Mouse (Mus musculus): ENCODE results near the gene Camsap3. TPM values are rescaled to one million over a fixed set of nuclear protein-coding genes. Genes with fewer than 3 reads are reported as not detected.

Camsap3 gene
- total and polyA plus RNA-seq, 3 experiments, result 0.62 to 5.1 TPM; not detected in 1

DNA sequence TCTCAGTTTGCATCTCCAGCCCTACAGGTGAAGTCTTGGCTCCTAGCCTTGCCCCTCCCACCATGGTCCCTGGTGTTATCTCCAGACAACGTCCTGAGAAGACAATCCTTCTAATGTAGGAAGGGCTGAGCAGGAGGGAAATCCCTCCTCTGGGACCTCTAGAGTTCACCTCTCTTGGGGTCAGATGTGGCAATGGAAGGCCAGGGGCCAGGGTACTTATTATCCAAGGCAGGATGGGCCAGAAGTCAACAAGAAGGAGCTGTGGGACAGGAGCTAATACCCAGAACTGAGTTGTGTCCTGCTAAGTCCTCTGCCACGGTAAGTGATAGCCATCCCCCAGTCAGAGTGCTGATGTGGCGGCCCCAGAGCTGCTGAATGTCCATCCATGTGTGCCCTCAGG, 68.4 kb downstream of the Camsap3 start, which contains the start of gene Retn:
TSS of gene Retn (plus strand) at position 245 of the 400 bp plus-strand sequence.
- Histone ChIP-seq H3K9me3 (replicated peaks; ENCODE audit: insufficient read depth, low read length) (no peaks in the 10 kb centered on the region), H3K36me3 (ENCODE audit: control insufficient read depth in 1 of 2, insufficient read depth in 2 of 2, low read length in 2 of 2) (no peaks in the 10 kb centered on the region), H3K27ac (ENCODE audit: control insufficient read depth, low read depth, low read length) (no peak within 1 kb of the TSS), H3K9ac (ENCODE audit: control insufficient read depth, low read depth, low read length, poor library complexity, severe bottlenecking) (no peak within 1 kb of the TSS), H3K4me3 (ENCODE audit: control insufficient read depth in 1 of 2, insufficient read depth in 1 of 2, low read depth in 2 of 2, low read length in 2 of 2) (no peak within 1 kb of the TSS), H3K4me1 (ENCODE audit: control insufficient read depth in 1 of 2, insufficient read depth in 2 of 2, low read length in 2 of 2) (no peaks in the 10 kb centered on the region), H3K27me3 (ENCODE audit: control insufficient read depth in 1 of 2, insufficient read depth in 2 of 2, low read length in 2 of 2) (no peaks in the 10 kb centered on the region; a peak in 1 of 4 replicates), H3K79me2 (ENCODE audit: control insufficient read depth, insufficient read depth, low read length, poor library complexity) (no peaks in the 10 kb centered on the region)
- TF ChIP-seq GABPA (IDR thresholded peaks at IDR 0.05; ENCODE audit: low read depth, low read length) (no peak), KAT2A (conservative IDR thresholded peaks at IDR 0.05; ENCODE audit: low read depth, low read length) (no peak), E2F4 (IDR thresholded peaks at IDR 0.05; ENCODE audit: borderline replicate concordance, low read depth, low read length) (no peak), USF2 (IDR thresholded peaks at IDR 0.05; ENCODE audit: borderline replicate concordance in 1 of 2, insufficient read depth in 1 of 2, low read depth in 1 of 2, low read length in 2 of 2) (no peak), JUND (IDR thresholded peaks at IDR 0.05; ENCODE audit: low read depth, low read length) (no peak), BHLHE40 (IDR thresholded peaks at IDR 0.05; ENCODE audit: borderline replicate concordance, low read depth, low read length) (no peak), POLR2A (IDR thresholded peaks at IDR 0.05; ENCODE audit: control insufficient read depth in 1 of 2, insufficient read depth in 1 of 2, low read depth in 1 of 2, low read length in 2 of 2, poor library complexity in 1 of 2) (no peak), ELF1 (IDR thresholded peaks at IDR 0.05; ENCODE audit: low read depth, low read length) (no peak), UBTF (IDR thresholded peaks at IDR 0.05; ENCODE audit: borderline replicate concordance, insufficient read depth, low read depth, low read length) (no peak), MAFK (IDR thresholded peaks at IDR 0.05; ENCODE audit: borderline replicate concordance, low read depth, low read length) (no peak), RCOR1 (IDR thresholded peaks at IDR 0.05; ENCODE audit: low read depth, low read length) (no peak), CTCF (IDR thresholded peaks at IDR 0.05 in 2 of 3, conservative IDR thresholded peaks at IDR 0.05 in 1 of 3; ENCODE audit: control insufficient read depth in 1 of 3, insufficient read depth in 1 of 3, low read depth in 2 of 3, low read length in 3 of 3, poor library complexity in 1 of 3, severe bottlenecking in 1 of 3) (no peak)
- DNase-seq (ENCODE audit: low read depth, low spot score), result no peak

DNA sequence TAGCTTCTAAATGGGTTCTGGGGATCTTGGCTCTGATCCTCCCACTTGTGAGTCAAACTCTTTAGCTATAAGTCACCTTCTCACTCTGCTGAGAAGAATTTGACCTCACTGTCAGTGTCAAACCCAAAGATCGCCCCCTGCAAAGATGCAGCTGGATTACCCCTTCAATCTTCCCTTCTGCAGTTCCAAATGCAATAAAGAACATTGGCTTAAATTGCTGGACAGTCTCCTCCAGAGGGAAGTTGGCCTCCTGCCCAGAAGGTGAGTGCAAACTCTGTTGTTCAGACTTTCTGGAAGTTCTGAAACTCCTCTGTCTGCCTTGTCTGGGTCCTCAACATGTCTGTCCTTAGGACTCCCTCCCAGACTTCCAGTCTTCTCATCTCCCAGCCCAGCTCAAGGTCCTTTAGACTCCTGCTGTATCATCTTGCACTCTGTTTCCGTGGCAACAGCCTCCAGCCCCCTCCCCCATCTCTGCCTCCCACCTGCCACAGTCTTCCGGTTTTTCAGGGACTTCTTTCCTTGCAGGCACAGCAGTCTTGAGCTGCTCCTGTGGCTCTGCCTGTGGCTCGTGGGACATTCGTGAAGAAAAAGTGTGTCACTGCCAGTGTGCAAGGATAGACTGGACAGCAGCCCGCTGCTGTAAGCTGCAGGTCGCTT, 69.8 kb downstream of the Camsap3 start:
- Histone ChIP-seq H3K9ac (ENCODE audit: control insufficient read depth, low read depth, low read length, poor library complexity, severe bottlenecking) (no peak overlapping the region), H3K4me1 (ENCODE audit: control insufficient read depth in 1 of 2, insufficient read depth in 2 of 2, low read length in 2 of 2) (no peaks in the 10 kb centered on the region), H3K4me3 (ENCODE audit: control insufficient read depth in 1 of 2, insufficient read depth in 1 of 2, low read depth in 2 of 2, low read length in 2 of 2) (no peak overlapping the region), H3K27me3 (ENCODE audit: control insufficient read depth in 1 of 2, insufficient read depth in 2 of 2, low read length in 2 of 2) (no peaks in the 10 kb centered on the region; a peak in 1 of 4 replicates), H3K27ac (ENCODE audit: control insufficient read depth, low read depth, low read length) (no peak overlapping the region), H3K36me3 (ENCODE audit: control insufficient read depth in 1 of 2, insufficient read depth in 2 of 2, low read length in 2 of 2) (no peaks in the 10 kb centered on the region), H3K79me2 (ENCODE audit: control insufficient read depth, insufficient read depth, low read length, poor library complexity) (no peaks in the 10 kb centered on the region), H3K9me3 (replicated peaks; ENCODE audit: insufficient read depth, low read length) (no peaks in the 10 kb centered on the region)
- DNase-seq (ENCODE audit: low read depth, low spot score), result no peak
- TF ChIP-seq MAZ (IDR thresholded peaks at IDR 0.05; ENCODE audit: low read depth, low read length) (no peak), RCOR1 (IDR thresholded peaks at IDR 0.05; ENCODE audit: low read depth, low read length) (no peak), GABPA (IDR thresholded peaks at IDR 0.05; ENCODE audit: low read depth, low read length) (no peak), POLR2A (IDR thresholded peaks at IDR 0.05; ENCODE audit: control insufficient read depth in 1 of 2, insufficient read depth in 1 of 2, low read depth in 1 of 2, low read length in 2 of 2, poor library complexity in 1 of 2) (no peak), TCF12 (IDR thresholded peaks at IDR 0.05; ENCODE audit: low read depth, low read length) (no peak), SMC3 (IDR thresholded peaks at IDR 0.05; ENCODE audit: low read depth, low read length) (no peak), MYC (IDR thresholded peaks at IDR 0.05; ENCODE audit: low read depth, low read length) (no peak), TAL1 (IDR thresholded peaks at IDR 0.05; ENCODE audit: low read length) (no peak), ZC3H11A (IDR thresholded peaks at IDR 0.05; ENCODE audit: low read depth, low read length) (no peak), MYB (IDR thresholded peaks at IDR 0.05; ENCODE audit: low read depth, low read length) (no peak), NELFE (IDR thresholded peaks at IDR 0.05; ENCODE audit: low read depth, low read length) (no peak), GATA1 (IDR thresholded peaks at IDR 0.05; ENCODE audit: low read depth, low read length) (no peak), UBTF (IDR thresholded peaks at IDR 0.05; ENCODE audit: borderline replicate concordance, insufficient read depth, low read depth, low read length) (no peak), ZMIZ1 (IDR thresholded peaks at IDR 0.05; ENCODE audit: low read depth, low read length) (no peak), USF1 (IDR thresholded peaks at IDR 0.05; ENCODE audit: low read depth, low read length) (no peak), POLR2AphosphoS2 (IDR thresholded peaks at IDR 0.05; ENCODE audit: low read length) (no peak)
